Mouse (Mus musculus): ENCODE measurements around the gene Gpx8. TPM values are rescaled to one million over a fixed set of nuclear protein-coding genes. Genes with fewer than 3 reads are reported as not detected.

Gpx8 gene
- polyA plus RNA-seq, 1 experiment from 2014 or later, result 34.1 TPM

DNA sequence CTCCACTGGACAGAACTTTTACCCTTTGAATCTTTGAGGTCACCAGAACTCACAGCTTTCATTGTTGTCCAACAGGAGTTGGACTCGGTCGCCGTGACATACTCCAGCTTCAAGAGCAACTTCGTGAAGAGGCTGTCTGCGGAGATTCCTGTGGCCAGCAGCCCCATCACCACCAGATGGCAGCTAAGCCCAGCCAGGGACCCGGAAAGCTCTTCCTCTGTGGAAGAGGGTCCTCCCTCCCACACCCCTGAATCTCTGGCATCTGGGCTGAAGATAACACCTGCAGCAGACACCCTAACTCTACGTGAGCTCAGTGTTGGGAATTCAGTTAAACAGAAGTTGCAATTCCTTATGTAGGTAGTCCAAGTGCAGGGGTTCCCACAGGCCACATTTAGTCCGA lies 9.6 kb upstream of the Gpx8 start:
- Histone ChIP-seq H3K36me3 (ENCODE audit: control insufficient read depth, insufficient read depth, low read length) (no peaks in the 10 kb centered on the region), H3K9ac (replicated peaks; ENCODE audit: low read depth, low read length) (no peak overlapping the region), H3K27ac (ENCODE audit: low read depth, low read length) (no peak overlapping the region), H3K4me3 (ENCODE audit: low read depth, low read length) (no peak overlapping the region), H3K9me3 (ENCODE audit: control insufficient read depth, low read length) (no peaks in the 10 kb centered on the region), H3K27me3 (ENCODE audit: control insufficient read depth, insufficient read depth, low read length) (no peaks in the 10 kb centered on the region), H3K4me1 (ENCODE audit: control insufficient read depth, insufficient read depth, low read length) (no peaks in the 10 kb centered on the region), H3K4me2 (ENCODE audit: low read depth, low read length) (no peak overlapping the region)
- ATAC-seq (ENCODE audit: low read depth), result no peak
- WGBS, result 51% methylated on average over 8 of the region's 8 CpGs

- ATAC-seq (ENCODE audit: low read depth), result no peak
- Histone ChIP-seq H3K9ac (replicated peaks; ENCODE audit: low read depth, low read length) (no peak overlapping the region), H3K4me3 (ENCODE audit: low read depth, low read length) (no peak overlapping the region), H3K27ac (ENCODE audit: low read depth, low read length) (no peak overlapping the region), H3K27me3 (ENCODE audit: control insufficient read depth, insufficient read depth, low read length) (no peaks in the 10 kb centered on the region), H3K4me1 (ENCODE audit: control insufficient read depth, insufficient read depth, low read length) (no peaks in the 10 kb centered on the region), H3K36me3 (ENCODE audit: control insufficient read depth, insufficient read depth, low read length) (no peaks in the 10 kb centered on the region), H3K4me2 (ENCODE audit: low read depth, low read length) (no peak overlapping the region), H3K9me3 (ENCODE audit: control insufficient read depth, low read length) (no peaks in the 10 kb centered on the region)
- WGBS, result 95% methylated on average over 8 of the region's 8 CpGs
Measured at GRCm38 (mm10) chr13:113054230-113054629, 8.0 kb upstream of the Gpx8 start.

GRCm38 (mm10) chr13:113047647-113048046 lies 1.4 kb upstream of the Gpx8 start:
- Histone ChIP-seq H3K36me3 (ENCODE audit: control insufficient read depth, insufficient read depth, low read length) (no peaks in the 10 kb centered on the region), H3K9ac (replicated peaks; ENCODE audit: low read depth, low read length) (no peak overlapping the region), H3K4me2 (ENCODE audit: low read depth, low read length) (no peak overlapping the region), H3K4me3 (ENCODE audit: low read depth, low read length) (no peak overlapping the region), H3K9me3 (ENCODE audit: control insufficient read depth, low read length) (no peaks in the 10 kb centered on the region), H3K27ac (ENCODE audit: low read depth, low read length) (no peak overlapping the region), H3K4me1 (ENCODE audit: control insufficient read depth, insufficient read depth, low read length) (no peaks in the 10 kb centered on the region), H3K27me3 (ENCODE audit: control insufficient read depth, insufficient read depth, low read length) (no peaks in the 10 kb centered on the region)
- 77% methylated on average over 3 of the region's 3 CpGs for WGBS
- ATAC-seq (ENCODE audit: low read depth), result no peak

- Histone ChIP-seq H3K9me3 (ENCODE audit: control insufficient read depth, low read length) (no peaks in the 10 kb centered on the region), H3K4me2 (ENCODE audit: low read depth, low read length) (no peak overlapping the region), H3K36me3 (ENCODE audit: control insufficient read depth, insufficient read depth, low read length) (no peaks in the 10 kb centered on the region), H3K27ac (ENCODE audit: low read depth, low read length) (no peak overlapping the region), H3K4me1 (ENCODE audit: control insufficient read depth, insufficient read depth, low read length) (no peaks in the 10 kb centered on the region), H3K27me3 (ENCODE audit: control insufficient read depth, insufficient read depth, low read length) (no peaks in the 10 kb centered on the region), H3K9ac (replicated peaks; ENCODE audit: low read depth, low read length) (no peak overlapping the region), H3K4me3 (ENCODE audit: low read depth, low read length) (no peak overlapping the region)
- peak; percentile 49; the same call in 1 of the 2 replicates for ATAC-seq (ENCODE audit: low read depth)
Measured at GRCm38 (mm10) chr13:113047018-113047417, 808 bp upstream of the Gpx8 start.

- no peaks in the 10 kb centered on the region for H3K9me3 ChIP-seq (ENCODE audit: control insufficient read depth, low read length)
- peak overlapping the region; percentile 47 for H3K4me2 ChIP-seq (ENCODE audit: low read depth, low read length)
- no peaks in the 10 kb centered on the region for H3K36me3 ChIP-seq (ENCODE audit: control insufficient read depth, insufficient read depth, low read length)
- H3K27ac ChIP-seq (ENCODE audit: low read depth, low read length), result no peak overlapping the region
- WGBS, result 22% methylated on average over 18 of the region's 18 CpGs
- H3K4me3 ChIP-seq (ENCODE audit: low read depth, low read length), result peak overlapping the region; percentile 31
- no peak overlapping the region; the same call in 1 of the 2 replicates for H3K9ac ChIP-seq (replicated peaks; ENCODE audit: low read depth, low read length)
- H3K27me3 ChIP-seq (ENCODE audit: control insufficient read depth, insufficient read depth, low read length), result no peaks in the 10 kb centered on the region
- ATAC-seq (ENCODE audit: low read depth), result no peak
- no peaks in the 10 kb centered on the region for H3K4me1 ChIP-seq (ENCODE audit: control insufficient read depth, insufficient read depth, low read length)
Measured at GRCm38 (mm10) chr13:113045458-113046110, 626 bp downstream of the Gpx8 start.

DNA sequence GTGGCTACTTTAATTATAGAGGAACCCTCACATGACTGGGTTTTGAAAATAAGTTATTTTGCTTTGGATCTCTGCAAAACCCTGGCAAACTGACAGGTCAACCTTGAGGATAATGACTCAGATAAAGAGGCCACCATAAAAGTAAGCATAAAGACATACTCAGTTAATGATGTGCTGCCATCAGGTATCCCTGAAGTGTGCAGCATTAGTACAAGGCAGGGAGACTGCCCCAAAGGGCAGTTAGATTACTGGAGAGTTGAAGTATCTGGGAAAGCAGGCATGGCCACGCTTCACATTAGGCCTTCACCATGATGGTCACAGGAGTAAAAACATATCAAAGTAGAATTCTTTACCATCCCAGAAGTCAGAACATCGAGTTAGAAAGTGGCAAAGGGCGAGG lies 1.3 kb downstream of the Gpx8 start:
- Histone ChIP-seq H3K4me2 (ENCODE audit: low read depth, low read length) (peak overlapping the region; percentile 47; the same call in 1 of the 2 replicates), H3K27ac (ENCODE audit: low read depth, low read length) (no peak overlapping the region), H3K27me3 (ENCODE audit: control insufficient read depth, insufficient read depth, low read length) (no peaks in the 10 kb centered on the region), H3K4me1 (ENCODE audit: control insufficient read depth, insufficient read depth, low read length) (no peaks in the 10 kb centered on the region), H3K9ac (replicated peaks; ENCODE audit: low read depth, low read length) (no peak overlapping the region), H3K9me3 (ENCODE audit: control insufficient read depth, low read length) (no peaks in the 10 kb centered on the region), H3K4me3 (ENCODE audit: low read depth, low read length) (no peak overlapping the region; the same call in 1 of the 2 replicates), H3K36me3 (ENCODE audit: control insufficient read depth, insufficient read depth, low read length) (no peaks in the 10 kb centered on the region)
- 77% methylated on average over 3 of the region's 3 CpGs for whole genome bisulfite sequencing
- ATAC-seq (ENCODE audit: low read depth), result no peak

- Histone ChIP-seq H3K4me3 (ENCODE audit: low read depth, low read length) (no peak overlapping the region), H3K4me2 (ENCODE audit: low read depth, low read length) (peak overlapping the region; percentile 98), H3K36me3 (ENCODE audit: control insufficient read depth, insufficient read depth, low read length) (no peaks in the 10 kb centered on the region), H3K4me1 (ENCODE audit: control insufficient read depth, insufficient read depth, low read length) (peaks cover 6% of the 10 kb centered on the region; the same call in 1 of the 2 replicates), H3K27ac (ENCODE audit: low read depth, low read length) (no peak overlapping the region), H3K9ac (replicated peaks; ENCODE audit: low read depth, low read length) (no peak overlapping the region), H3K9me3 (ENCODE audit: control insufficient read depth, low read length) (no peaks in the 10 kb centered on the region), H3K27me3 (ENCODE audit: control insufficient read depth, insufficient read depth, low read length) (peaks cover 16% of the 10 kb centered on the region)
- WGBS, result 1% methylated on average over 4 of the region's 4 CpGs
- ATAC-seq (ENCODE audit: low read depth), result peak; percentile 87
Measured at GRCm38 (mm10) chr13:113035852-113036251, 10.4 kb downstream of the Gpx8 start.

DNA sequence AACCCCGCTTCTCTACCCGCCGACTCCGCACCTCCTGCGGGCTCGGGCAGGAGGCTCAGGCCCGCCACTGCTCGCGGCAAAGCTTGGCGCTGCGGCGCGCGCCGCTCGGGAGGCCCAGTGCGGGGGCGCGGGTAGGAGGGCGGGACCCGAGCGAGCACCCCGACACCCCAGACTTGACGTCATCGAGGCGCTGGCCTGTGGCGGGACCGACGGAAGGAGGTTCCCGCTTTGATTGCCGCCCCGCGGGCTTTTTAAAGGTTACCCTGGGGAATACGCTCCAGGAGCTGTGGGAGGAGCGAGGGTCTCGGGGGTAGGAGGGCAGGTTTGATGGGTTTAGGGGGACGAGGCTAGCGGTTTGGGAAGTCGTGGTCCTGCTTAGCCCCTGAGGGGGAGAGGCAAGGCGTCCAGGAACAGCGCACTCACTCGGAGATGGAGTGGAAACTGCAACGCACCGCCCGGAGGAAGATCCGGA lies 11.2 kb downstream of the Gpx8 start, which contains the start of gene Cdc20b:
Cdc20b (plus strand) TSS at position 162 of the 472 bp plus-strand sequence.
- WGBS, result under 1% methylated on average over 42 of the region's 46 CpGs
- Histone ChIP-seq H3K4me3 (ENCODE audit: low read depth, low read length) (peak within 1 kb of the TSS; percentile 50), H3K9me3 (ENCODE audit: control insufficient read depth, low read length) (no peaks in the 10 kb centered on the region), H3K27me3 (ENCODE audit: control insufficient read depth, insufficient read depth, low read length) (peaks cover 16% of the 10 kb centered on the region), H3K4me2 (ENCODE audit: low read depth, low read length) (peak within 1 kb of the TSS; percentile 98), H3K4me1 (ENCODE audit: control insufficient read depth, insufficient read depth, low read length) (peaks cover 6% of the 10 kb centered on the region; the same call in 1 of the 2 replicates), H3K36me3 (ENCODE audit: control insufficient read depth, insufficient read depth, low read length) (no peaks in the 10 kb centered on the region), H3K27ac (ENCODE audit: low read depth, low read length) (no peak within 1 kb of the TSS), H3K9ac (replicated peaks; ENCODE audit: low read depth, low read length) (peak within 1 kb of the TSS; percentile 29; the same call in 1 of the 2 replicates)
- ATAC-seq (ENCODE audit: low read depth), result no peak

DNA sequence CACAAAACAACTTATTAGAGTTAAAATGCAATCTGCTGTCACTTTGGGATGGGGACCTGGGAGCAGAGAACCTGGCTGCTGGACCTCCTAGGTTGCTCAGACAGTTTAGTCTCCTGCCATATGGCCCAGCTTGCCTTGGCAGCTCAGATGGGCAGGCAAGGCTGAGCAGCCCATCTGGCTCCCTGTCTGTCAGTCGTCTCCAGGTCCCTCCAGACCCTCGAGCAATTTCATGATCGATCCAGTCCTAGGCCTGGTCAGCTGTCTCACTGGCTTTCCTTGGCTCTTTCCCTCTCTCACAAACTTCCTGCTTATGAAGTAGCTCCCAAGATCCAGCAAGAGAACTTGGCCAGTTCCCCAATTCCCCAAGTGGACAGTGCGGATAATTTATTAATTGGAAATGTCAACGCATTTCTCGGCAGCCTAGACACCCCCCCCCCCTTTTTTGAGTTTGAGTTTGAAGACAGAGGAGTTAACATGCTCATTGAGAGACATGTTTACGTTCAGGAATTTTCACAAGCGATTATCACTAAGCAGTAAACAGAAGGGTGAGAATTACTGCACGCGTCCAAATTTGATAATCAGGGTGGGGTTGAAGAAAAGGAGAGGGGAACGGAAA lies 11.8 kb downstream of the Gpx8 start:
- Histone ChIP-seq H3K4me2 (ENCODE audit: low read depth, low read length) (peak overlapping the region; percentile 98), H3K36me3 (ENCODE audit: control insufficient read depth, insufficient read depth, low read length) (no peaks in the 10 kb centered on the region), H3K4me3 (ENCODE audit: low read depth, low read length) (peak overlapping the region; percentile 50), H3K9ac (replicated peaks; ENCODE audit: low read depth, low read length) (0 out of 2 replicates have a peak overlapping the region, but pooled peaks have one; percentile 29), H3K9me3 (ENCODE audit: control insufficient read depth, low read length) (no peaks in the 10 kb centered on the region), H3K27me3 (ENCODE audit: control insufficient read depth, insufficient read depth, low read length) (peaks cover 16% of the 10 kb centered on the region), H3K27ac (ENCODE audit: low read depth, low read length) (no peak overlapping the region), H3K4me1 (ENCODE audit: control insufficient read depth, insufficient read depth, low read length) (peaks cover 6% of the 10 kb centered on the region; the same call in 1 of the 2 replicates)
- WGBS, result 1% methylated on average over 11 of the region's 11 CpGs
- ATAC-seq (ENCODE audit: low read depth), result no peak

Data from neural tube, embryonic 14.5 days (tissue).